Mouse (Mus musculus) kidney, postnatal 4 days (tissue): ENCODE data around the gene Sept11.

Experiments used
- DNase-seq, 2 experiments: peaks; one replicate each; pipeline ENCODE4 v3.0.0; 2021; ENCODE audit warnings: mixed read lengths in 2 of 2

Sept11 gene

GRCm38 (mm10) chr5:93092857-93093622 is at the start of gene Sept11:
TSS of gene Sept11 (plus strand) at chr5:93093437.
- DNase-seq = peak; percentile 96 to 98

GRCm38 (mm10) chr5:93043688-93044583 is 49.3 kb upstream of the Sept11 start:
- peak; percentile 42 to 59 for DNase-seq

- DNase-seq = peak; percentile 76 to 88
These were observed 48.5 kb upstream of the Sept11 start, which contains the start of gene Sowahb for GRCm38 (mm10) chr5:93044584-93045370. TSS of gene Sowahb (minus strand) at chr5:93045022.

GRCm38 (mm10) chr5:93045371-93045714 is 47.9 kb upstream of the Sept11 start:
- DNase-seq = no peak

GRCm38 (mm10) chr5:93046306-93046845 is 46.9 kb upstream of the Sept11 start:
- no peak for DNase-seq

- DNase-seq = no peak
These were observed 44.6 kb upstream of the Sept11 start for GRCm38 (mm10) chr5:93048481-93049240.

GRCm38 (mm10) chr5:93049971-93050370 is 43.3 kb upstream of the Sept11 start:
- no peak for DNase-seq

GRCm38 (mm10) chr5:93051041-93051440 is 42.2 kb upstream of the Sept11 start:
- no peak for DNase-seq

- DNase-seq = no peak
These were observed 41.3 kb upstream of the Sept11 start for GRCm38 (mm10) chr5:93051951-93052350.

- no peak for DNase-seq
These were observed 39.4 kb upstream of the Sept11 start for GRCm38 (mm10) chr5:93053606-93054397.

- DNase-seq = no peak
These were observed 32.4 kb upstream of the Sept11 start for GRCm38 (mm10) chr5:93060865-93061264.

- DNase-seq = no peak
These were observed 15.4 kb upstream of the Sept11 start for GRCm38 (mm10) chr5:93077661-93078323.

- DNase-seq = no peak
These were observed 13.6 kb upstream of the Sept11 start for GRCm38 (mm10) chr5:93079596-93079995.

- DNase-seq = peak; percentile 70 to 76
These were observed 8.1 kb upstream of the Sept11 start for GRCm38 (mm10) chr5:93085015-93085598.

- DNase-seq = no peak
These were observed 7.3 kb upstream of the Sept11 start for GRCm38 (mm10) chr5:93085900-93086299.

GRCm38 (mm10) chr5:93091266-93091665 is 2.0 kb upstream of the Sept11 start:
- no peak for DNase-seq

- DNase-seq = peak; percentile 52 to 68
These were observed 973 bp upstream of the Sept11 start for GRCm38 (mm10) chr5:93092147-93092781.

- peak; percentile 61 to 74 for DNase-seq
These were observed 646 bp downstream of the Sept11 start for GRCm38 (mm10) chr5:93093638-93094527.
